Mouse (Mus musculus) C2C12 (cell line): ENCODE measurements around the gene Pou3f1. TPM values are rescaled to one million over a fixed set of nuclear protein-coding genes. Genes with fewer than 3 reads are reported as not detected.

ENCODE experiments used
- H3K27me3 ChIP-seq: one replicate; pipeline ENCODE4 v1.6.1; 2011; ENCODE audit not compliant: control insufficient read depth, insufficient read depth, insufficient read length
- H3K36me3 ChIP-seq: one replicate; pipeline ENCODE4 v1.6.1; 2011; ENCODE audit not compliant: control insufficient read depth, insufficient read depth
- H3K4me3 ChIP-seq: one replicate; pipeline ENCODE4 v1.5.1; 2011; ENCODE audit warnings: mild to moderate bottlenecking, control low read depth; ENCODE audit not compliant: poor library complexity, insufficient read depth, severe bottlenecking
- H3K79me2 ChIP-seq: one replicate; pipeline ENCODE4 v1.6.1; 2011; ENCODE audit not compliant: control insufficient read depth, insufficient read depth
- H3K79me3 ChIP-seq: one replicate; pipeline ENCODE4 v1.6.1; 2011; ENCODE audit warnings: low read depth, control low read depth
- H3ac ChIP-seq: one replicate; pipeline ENCODE3; 2011; ENCODE audit warnings: low read depth; ENCODE audit not compliant: control insufficient read depth, insufficient read length
- CEBPB ChIP-seq: IDR thresholded peaks from one replicate; pipeline ENCODE4 v1.6.1; 2011; ENCODE audit warnings: low read depth, mild to moderate bottlenecking, control low read depth, moderate library complexity
- CTCF ChIP-seq: IDR thresholded peaks from one replicate; pipeline ENCODE4 v1.5.1; 2011; ENCODE audit not compliant: control insufficient read depth, insufficient read depth, insufficient read length
- FOSL1 ChIP-seq: IDR thresholded peaks from one replicate; pipeline ENCODE4 v1.8.0; 2011; ENCODE audit warnings: mild to moderate bottlenecking, low read length; ENCODE audit not compliant: poor library complexity, insufficient read depth, severe bottlenecking
- MAX ChIP-seq: IDR thresholded peaks from one replicate; pipeline ENCODE4 v1.6.1; 2011; ENCODE audit warnings: mild to moderate bottlenecking, control low read depth
- MYOD1 ChIP-seq: IDR thresholded peaks from one replicate; pipeline ENCODE4 v1.6.1; 2011; ENCODE audit warnings: low read depth; ENCODE audit not compliant: control insufficient read depth, insufficient read length
- MYOG ChIP-seq: IDR thresholded peaks from one replicate; pipeline ENCODE4 v1.6.1; 2011; ENCODE audit not compliant: control insufficient read depth, insufficient read length; ENCODE audit errors: extremely low read depth
- USF1 ChIP-seq: IDR thresholded peaks from one replicate; pipeline ENCODE4 v1.6.1; 2011; ENCODE audit warnings: low read depth, mild to moderate bottlenecking, control low read depth, moderate library complexity
- polyA plus RNA-seq: library from polyadenylated mRNA; unstranded; fragments of >200 nt; fragmentation: generic; extraction: Trizol; gene quantifications from one replicate; pipeline ENCODE4 v1.2.1, GENCODE M21; 2012; ENCODE audit warnings: missing spikeins

Pou3f1 gene
- polyA plus RNA-seq, 1 experiment: 0.01 TPM

DNA sequence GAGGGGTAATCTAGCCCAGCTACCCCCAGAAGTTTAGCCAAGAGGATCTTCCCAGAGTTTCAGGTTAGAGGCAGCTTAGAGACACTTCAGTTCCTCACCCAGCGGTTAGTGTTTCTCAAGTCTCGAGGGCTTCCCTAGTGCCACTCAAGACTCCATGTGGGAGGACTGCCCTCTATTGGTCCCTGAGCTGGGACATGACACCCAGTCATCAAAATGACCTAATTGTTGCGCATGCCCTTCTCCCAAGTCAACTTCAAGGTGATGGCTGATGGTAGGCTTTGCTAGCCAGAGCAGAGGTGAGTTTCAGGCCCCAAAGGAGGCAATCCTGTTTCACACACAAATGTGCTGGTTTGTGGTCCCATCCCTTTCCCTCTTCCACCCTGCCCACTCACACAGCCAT lies 6.4 kb downstream of the Pou3f1 start:
- H3K36me3 ChIP-seq: no peaks in the 10 kb centered on the region
- H3K27me3 ChIP-seq: peaks cover 83% of the 10 kb centered on the region
- no peak overlapping the region for H3K4me3 ChIP-seq
- H3K79me2 ChIP-seq: no peaks in the 10 kb centered on the region
- H3ac ChIP-seq: no peak overlapping the region
- TF ChIP-seq CTCF (peak; percentile 11), USF1 (no peak)
- no peaks in the 10 kb centered on the region for H3K79me3 ChIP-seq

DNA sequence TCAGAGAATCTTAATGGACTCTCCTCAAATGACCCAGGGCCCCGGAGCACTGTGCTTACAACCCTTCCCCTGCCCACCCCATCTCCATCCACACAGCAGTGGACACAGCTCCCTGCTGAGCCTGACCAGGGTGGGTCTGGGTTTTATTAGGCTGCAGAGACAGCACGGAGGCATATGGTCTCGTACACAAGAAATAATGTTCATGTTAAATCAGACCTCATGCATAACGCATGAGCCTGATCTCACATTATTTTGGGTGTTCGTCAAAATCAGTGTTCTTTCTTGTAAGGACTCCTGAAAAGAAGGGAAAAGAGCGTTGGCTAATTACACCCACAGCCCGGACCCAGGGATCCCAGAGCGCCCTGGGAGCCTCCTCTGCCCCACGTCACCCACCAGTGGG lies 7.6 kb downstream of the Pou3f1 start:
- Histone ChIP-seq H3K79me2 (no peaks in the 10 kb centered on the region), H3ac (no peak overlapping the region), H3K27me3 (peaks cover 75% of the 10 kb centered on the region), H3K36me3 (no peaks in the 10 kb centered on the region), H3K79me3 (no peaks in the 10 kb centered on the region), H3K4me3 (no peak overlapping the region)
- TF ChIP-seq FOSL1 (no peak), MYOG (no peak), MYOD1 (no peak), MAX (no peak), USF1 (no peak), CEBPB (no peak), CTCF (no peak)

GRCm38 (mm10) chr4:124664604-124665003 lies 8.0 kb downstream of the Pou3f1 start:
- H3K36me3 ChIP-seq: no peaks in the 10 kb centered on the region
- H3K79me3 ChIP-seq: no peaks in the 10 kb centered on the region
- TF ChIP-seq CTCF: no peak
- no peak for TF ChIP-seq CEBPB
- no peak for TF ChIP-seq MAX
- no peak for TF ChIP-seq FOSL1
- no peak for TF ChIP-seq USF1
- TF ChIP-seq MYOG: no peak
- TF ChIP-seq MYOD1: no peak
- H3ac ChIP-seq: no peak overlapping the region
- H3K27me3 ChIP-seq: peaks cover 71% of the 10 kb centered on the region
- no peak overlapping the region for H3K4me3 ChIP-seq
- H3K79me2 ChIP-seq: no peaks in the 10 kb centered on the region

- Histone ChIP-seq H3K27me3 (peaks cover 45% of the 10 kb centered on the region), H3ac (no peak overlapping the region)
- no peak for TF ChIP-seq MYOD1
Measured at GRCm38 (mm10) chr4:124667476-124668033, 10.9 kb downstream of the Pou3f1 start.

DNA sequence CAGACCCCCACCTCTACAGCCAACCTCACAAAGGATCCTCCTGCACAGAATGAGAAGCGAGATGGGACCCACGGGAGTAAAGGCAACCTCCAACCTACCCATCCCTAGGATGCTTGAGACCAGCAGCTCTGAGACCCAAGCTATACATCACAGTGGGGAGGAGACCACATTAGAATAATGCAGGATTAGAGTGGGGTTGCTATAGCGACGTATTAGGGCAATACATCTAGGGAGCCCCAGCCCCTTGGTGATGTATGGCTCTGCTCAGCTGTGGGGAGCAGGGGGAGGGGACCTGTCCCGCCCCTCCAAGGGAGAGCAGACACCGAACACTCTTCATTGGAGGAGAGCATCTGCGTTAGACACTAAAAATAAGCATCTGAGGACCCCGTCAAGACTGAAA lies 11.5 kb downstream of the Pou3f1 start:
- Histone ChIP-seq H3K27me3 (peaks cover 40% of the 10 kb centered on the region), H3K36me3 (no peaks in the 10 kb centered on the region), H3K79me3 (no peaks in the 10 kb centered on the region), H3K4me3 (no peak overlapping the region), H3ac (no peak overlapping the region), H3K79me2 (no peaks in the 10 kb centered on the region)
- TF ChIP-seq USF1 (no peak), FOSL1 (no peak)

More at GRCm38 (mm10) chr4:124667476-124668033, 10.9 kb downstream of the Pou3f1 start:
- no peak overlapping the region for H3K4me3 ChIP-seq
- H3K79me2 ChIP-seq: no peaks in the 10 kb centered on the region
- no peaks in the 10 kb centered on the region for H3K36me3 ChIP-seq
- H3K79me3 ChIP-seq: no peaks in the 10 kb centered on the region

DNA sequence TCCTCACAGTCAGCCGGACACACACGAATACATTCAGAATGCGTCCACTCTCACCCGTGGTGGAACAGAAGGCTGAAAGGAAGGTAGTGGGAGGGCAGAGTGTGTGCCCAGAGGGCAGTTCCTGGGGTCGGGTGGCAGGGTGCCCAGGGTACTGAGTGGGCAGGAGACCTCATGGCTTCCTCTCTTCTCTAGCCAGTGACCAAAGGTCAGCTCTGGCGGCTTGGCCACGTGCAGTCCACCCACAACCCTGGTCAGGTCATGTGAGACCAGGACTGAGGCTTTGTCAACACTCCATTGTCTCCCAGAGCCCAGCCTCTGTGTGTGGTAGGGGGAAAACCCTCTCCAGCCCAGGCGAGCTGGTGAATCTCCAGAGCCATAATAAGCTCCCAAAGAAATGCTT lies 13.6 kb downstream of the Pou3f1 start:
- H3K79me2 ChIP-seq: no peaks in the 10 kb centered on the region
- no peak for TF ChIP-seq CTCF
- no peak for TF ChIP-seq CEBPB
- no peak for TF ChIP-seq MAX
- TF ChIP-seq FOSL1: no peak
- no peak for TF ChIP-seq MYOD1
- TF ChIP-seq MYOG: no peak
- TF ChIP-seq USF1: no peak
- H3K4me3 ChIP-seq: no peak overlapping the region
- H3K36me3 ChIP-seq: no peaks in the 10 kb centered on the region
- H3ac ChIP-seq: no peak overlapping the region
- H3K79me3 ChIP-seq: no peaks in the 10 kb centered on the region
- peaks cover 22% of the 10 kb centered on the region for H3K27me3 ChIP-seq
